Mouse (Mus musculus): ENCODE results near the gene Slc26a10. TPM values are rescaled to one million over a fixed set of nuclear protein-coding genes. Genes with fewer than 3 reads are reported as not detected.
A peak's percentile ranks its signal among the peaks of the same experiment; 100 is the strongest.

Gene Slc26a10
- polyA plus RNA-seq, 1 experiment from 2014 or later, result 1.4 TPM

DNA sequence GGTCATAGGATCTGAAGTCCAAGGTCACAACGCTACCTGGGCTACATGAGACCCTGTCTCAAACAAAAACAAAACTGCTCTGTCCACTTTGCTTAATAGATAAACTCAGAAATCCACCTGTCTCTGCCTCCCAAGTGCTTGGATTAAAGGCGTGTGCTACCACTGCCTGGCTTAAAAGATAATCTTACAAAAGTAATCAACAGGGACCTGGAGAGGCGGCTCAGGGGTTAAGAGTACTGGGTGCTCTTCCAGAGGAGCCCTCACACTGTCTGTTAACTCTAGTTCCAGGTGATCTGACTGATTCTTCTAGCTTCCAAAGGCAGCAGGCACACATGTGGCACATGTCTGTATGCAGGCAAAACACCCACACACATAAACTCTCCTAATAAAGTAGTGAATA is 22.7 kb upstream of the Slc26a10 start:
- no peak overlapping the region for H3K4me3 ChIP-seq (replicated peaks; ENCODE audit: low read length)
- H3K27ac ChIP-seq (ENCODE audit: low read length), result no peak overlapping the region
- H3K4me2 ChIP-seq (ENCODE audit: low read depth, low read length), result no peak overlapping the region
- 0 out of 2 replicates have a peak, but pooled peaks have one; percentile 6 for ATAC-seq (ENCODE audit: insufficient read depth, low FRiP score)
- H3K9me3 ChIP-seq (replicated peaks; ENCODE audit: control insufficient read depth, low read length), result no peaks in the 10 kb centered on the region
- H3K27me3 ChIP-seq (ENCODE audit: control insufficient read depth, insufficient read depth, low read length), result no peaks in the 10 kb centered on the region
- H3K4me1 ChIP-seq (ENCODE audit: control insufficient read depth, insufficient read depth, low read length), result no peaks in the 10 kb centered on the region; the same call in 1 of the 2 replicates
- no peak overlapping the region for H3K9ac ChIP-seq (ENCODE audit: low read length)
- peaks cover 13% of the 10 kb centered on the region for H3K36me3 ChIP-seq (ENCODE audit: control insufficient read depth, insufficient read depth, low read length)
- 81% methylated on average over 3 of the region's 3 CpGs for WGBS

DNA sequence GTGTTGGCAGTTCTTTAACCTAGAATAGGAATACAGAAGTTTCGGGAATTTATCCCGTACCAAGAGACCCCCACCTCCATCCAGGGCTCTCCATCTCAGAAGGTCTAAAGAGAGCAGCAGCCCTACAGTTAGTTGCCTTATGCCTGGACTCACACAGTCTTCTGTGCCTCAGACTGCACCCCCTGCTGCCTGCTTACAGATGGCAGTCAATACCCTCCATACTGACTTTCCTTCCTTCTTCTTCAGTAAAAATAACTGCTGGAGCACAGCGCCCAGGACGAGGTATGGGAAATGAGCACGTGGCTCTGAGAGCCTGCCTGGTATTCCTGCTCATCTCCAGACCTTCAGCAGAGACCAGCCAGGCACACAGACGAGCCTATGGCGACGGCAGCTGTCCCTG is 19.8 kb upstream of the Slc26a10 start:
- Histone ChIP-seq H3K9me3 (replicated peaks; ENCODE audit: control insufficient read depth, low read length) (no peaks in the 10 kb centered on the region), H3K27ac (ENCODE audit: low read length) (no peak overlapping the region), H3K36me3 (ENCODE audit: control insufficient read depth, insufficient read depth, low read length) (peaks cover 13% of the 10 kb centered on the region), H3K9ac (ENCODE audit: low read length) (0 out of 2 replicates have a peak overlapping the region, but pooled peaks have one; percentile 10), H3K27me3 (ENCODE audit: control insufficient read depth, insufficient read depth, low read length) (no peaks in the 10 kb centered on the region), H3K4me1 (ENCODE audit: control insufficient read depth, insufficient read depth, low read length) (peaks cover 4% of the 10 kb centered on the region; the same call in 1 of the 2 replicates), H3K4me2 (ENCODE audit: low read depth, low read length) (no peak overlapping the region), H3K4me3 (replicated peaks; ENCODE audit: low read length) (no peak overlapping the region)
- ATAC-seq (ENCODE audit: insufficient read depth, low FRiP score), result no peak
- WGBS, result 77% methylated on average over 8 of the region's 8 CpGs

DNA sequence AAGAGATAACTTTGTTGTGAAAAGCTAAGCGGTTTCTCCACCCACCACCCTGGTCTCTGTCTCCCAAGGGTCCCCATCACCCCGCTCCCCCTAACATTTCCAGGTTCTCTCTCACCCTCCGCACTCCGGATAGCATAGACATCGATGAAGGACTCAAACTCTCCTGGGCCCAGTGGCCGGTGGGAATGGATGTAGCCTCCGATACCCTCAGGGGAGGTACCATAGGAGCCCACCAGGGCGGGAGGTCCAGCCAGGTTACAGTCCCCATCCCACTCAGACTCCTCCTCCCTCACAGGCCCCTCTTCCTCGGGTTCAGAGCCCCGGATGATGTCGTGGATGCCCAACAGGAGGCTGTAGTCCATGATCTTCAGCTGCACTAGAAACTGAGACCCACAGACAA is 19.0 kb upstream of the Slc26a10 start:
- H3K4me3 ChIP-seq (replicated peaks; ENCODE audit: low read length), result no peak overlapping the region
- no peaks in the 10 kb centered on the region for H3K27me3 ChIP-seq (ENCODE audit: control insufficient read depth, insufficient read depth, low read length)
- H3K9me3 ChIP-seq (replicated peaks; ENCODE audit: control insufficient read depth, low read length), result no peaks in the 10 kb centered on the region
- 0 out of 2 replicates have a peak overlapping the region, but pooled peaks have one; percentile 5 for H3K9ac ChIP-seq (ENCODE audit: low read length)
- H3K36me3 ChIP-seq (ENCODE audit: control insufficient read depth, insufficient read depth, low read length), result peaks cover 11% of the 10 kb centered on the region
- ATAC-seq (ENCODE audit: insufficient read depth, low FRiP score), result no peak
- H3K4me1 ChIP-seq (ENCODE audit: control insufficient read depth, insufficient read depth, low read length), result peaks cover 11% of the 10 kb centered on the region; the same call in 1 of the 2 replicates
- 83% methylated on average over 11 of the region's 11 CpGs for WGBS
- no peak overlapping the region for H3K4me2 ChIP-seq (ENCODE audit: low read depth, low read length)
- H3K27ac ChIP-seq (ENCODE audit: low read length), result no peak overlapping the region

DNA sequence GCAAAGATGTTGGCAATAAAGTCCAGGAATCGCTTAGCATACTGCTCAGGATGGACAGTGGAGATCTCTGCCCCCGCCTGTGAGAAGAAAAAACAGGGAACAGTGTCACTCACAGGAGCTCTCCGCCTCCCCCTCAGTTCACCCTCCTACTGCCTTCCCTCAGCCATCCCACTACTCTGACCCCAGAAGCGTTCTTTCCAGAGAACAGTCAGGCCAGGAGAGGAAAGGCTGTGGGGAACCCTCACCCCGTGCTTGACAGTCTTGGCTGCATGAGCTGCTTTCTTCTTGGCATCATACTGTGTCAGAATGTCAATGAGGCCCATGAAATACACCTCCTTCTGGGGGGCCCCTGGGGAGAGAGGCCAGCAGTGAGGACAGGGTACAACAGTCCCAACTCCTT is 18.6 kb upstream of the Slc26a10 start:
- no peak overlapping the region for H3K4me2 ChIP-seq (ENCODE audit: low read depth, low read length)
- no peak for ATAC-seq (ENCODE audit: insufficient read depth, low FRiP score)
- no peaks in the 10 kb centered on the region for H3K9me3 ChIP-seq (replicated peaks; ENCODE audit: control insufficient read depth, low read length)
- peaks cover 15% of the 10 kb centered on the region; the same call in 1 of the 2 replicates for H3K4me1 ChIP-seq (ENCODE audit: control insufficient read depth, insufficient read depth, low read length)
- H3K27ac ChIP-seq (ENCODE audit: low read length), result no peak overlapping the region
- 0 out of 2 replicates have a peak overlapping the region, but pooled peaks have one; percentile 5 for H3K9ac ChIP-seq (ENCODE audit: low read length)
- H3K36me3 ChIP-seq (ENCODE audit: control insufficient read depth, insufficient read depth, low read length), result peaks cover 10% of the 10 kb centered on the region
- H3K27me3 ChIP-seq (ENCODE audit: control insufficient read depth, insufficient read depth, low read length), result no peaks in the 10 kb centered on the region
- WGBS, result 70% methylated on average over 5 of the region's 5 CpGs
- no peak overlapping the region for H3K4me3 ChIP-seq (replicated peaks; ENCODE audit: low read length)

DNA sequence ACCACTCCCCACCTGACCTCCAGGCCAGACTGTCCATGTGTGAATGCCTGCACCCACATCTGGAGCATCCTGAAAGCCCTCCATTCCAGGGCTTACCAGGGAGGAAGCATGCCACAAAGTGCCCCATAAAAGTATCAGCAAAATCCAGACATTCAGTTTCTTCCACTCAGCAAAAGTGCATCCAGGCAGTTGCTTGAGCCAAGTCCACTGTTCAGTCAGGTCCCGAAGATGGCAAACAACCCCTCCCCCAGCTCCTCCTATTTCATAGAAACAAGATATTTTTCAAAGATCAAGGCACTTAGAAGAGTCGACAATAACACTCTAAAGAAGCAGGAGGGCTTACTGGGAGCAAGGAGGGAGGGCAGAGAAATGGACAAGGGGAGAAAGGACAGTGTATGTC is 18.0 kb upstream of the Slc26a10 start:
- WGBS, result 49% methylated on average over 2 of the region's 2 CpGs
- no peak for ATAC-seq (ENCODE audit: insufficient read depth, low FRiP score)
- H3K36me3 ChIP-seq (ENCODE audit: control insufficient read depth, insufficient read depth, low read length), result peaks cover 10% of the 10 kb centered on the region

DNA sequence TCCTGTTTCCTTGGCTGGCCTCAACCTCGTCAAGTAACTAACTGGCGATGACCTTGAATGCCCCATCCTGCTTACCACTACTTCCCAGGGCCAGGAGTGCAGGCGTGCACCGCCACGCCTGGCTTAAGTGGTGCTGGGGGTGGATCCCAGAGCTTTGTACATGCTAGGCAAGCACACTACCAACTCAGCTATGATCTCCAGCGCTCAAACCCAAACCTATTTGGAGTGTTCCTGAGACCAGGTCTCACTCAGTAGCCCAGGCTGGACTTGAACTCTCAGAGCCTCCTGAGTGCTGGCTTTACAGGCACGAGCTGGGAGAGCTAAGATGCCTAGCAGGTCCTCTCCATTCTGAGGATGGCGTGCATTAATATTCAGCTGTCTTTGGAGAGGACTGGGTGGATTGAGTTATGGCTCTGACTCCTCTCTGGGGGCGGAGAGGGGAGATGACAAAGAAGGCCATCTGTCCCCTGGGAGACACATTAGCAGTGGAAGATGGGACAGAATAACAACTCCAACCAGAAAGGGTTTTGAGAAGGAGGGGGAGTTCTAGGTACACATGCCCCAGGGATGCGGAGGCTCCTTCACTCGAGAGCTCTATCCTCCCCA is 17.2 kb upstream of the Slc26a10 start:
- H3K4me3 ChIP-seq (replicated peaks; ENCODE audit: low read length), result no peak overlapping the region
- WGBS, result 78% methylated on average over 11 of the region's 11 CpGs
- H3K27ac ChIP-seq (ENCODE audit: low read length), result peak overlapping the region; percentile 96
- peaks cover 15% of the 10 kb centered on the region; the same call in 1 of the 2 replicates for H3K4me1 ChIP-seq (ENCODE audit: control insufficient read depth, insufficient read depth, low read length)
- H3K27me3 ChIP-seq (ENCODE audit: control insufficient read depth, insufficient read depth, low read length), result no peaks in the 10 kb centered on the region
- no peak overlapping the region for H3K9ac ChIP-seq (ENCODE audit: low read length)
- H3K4me2 ChIP-seq (ENCODE audit: low read depth, low read length), result no peak overlapping the region
- H3K9me3 ChIP-seq (replicated peaks; ENCODE audit: control insufficient read depth, low read length), result no peaks in the 10 kb centered on the region
- no peak for ATAC-seq (ENCODE audit: insufficient read depth, low FRiP score)
- peaks cover 10% of the 10 kb centered on the region for H3K36me3 ChIP-seq (ENCODE audit: control insufficient read depth, insufficient read depth, low read length)

More for the DNA sequence above, 18.0 kb upstream of the Slc26a10 start:
- Histone ChIP-seq H3K27ac (ENCODE audit: low read length) (no peak overlapping the region), H3K4me1 (ENCODE audit: control insufficient read depth, insufficient read depth, low read length) (peaks cover 15% of the 10 kb centered on the region; the same call in 1 of the 2 replicates), H3K4me2 (ENCODE audit: low read depth, low read length) (no peak overlapping the region), H3K9me3 (replicated peaks; ENCODE audit: control insufficient read depth, low read length) (no peaks in the 10 kb centered on the region), H3K9ac (ENCODE audit: low read length) (no peak overlapping the region), H3K4me3 (replicated peaks; ENCODE audit: low read length) (no peak overlapping the region), H3K27me3 (ENCODE audit: control insufficient read depth, insufficient read depth, low read length) (no peaks in the 10 kb centered on the region)

DNA sequence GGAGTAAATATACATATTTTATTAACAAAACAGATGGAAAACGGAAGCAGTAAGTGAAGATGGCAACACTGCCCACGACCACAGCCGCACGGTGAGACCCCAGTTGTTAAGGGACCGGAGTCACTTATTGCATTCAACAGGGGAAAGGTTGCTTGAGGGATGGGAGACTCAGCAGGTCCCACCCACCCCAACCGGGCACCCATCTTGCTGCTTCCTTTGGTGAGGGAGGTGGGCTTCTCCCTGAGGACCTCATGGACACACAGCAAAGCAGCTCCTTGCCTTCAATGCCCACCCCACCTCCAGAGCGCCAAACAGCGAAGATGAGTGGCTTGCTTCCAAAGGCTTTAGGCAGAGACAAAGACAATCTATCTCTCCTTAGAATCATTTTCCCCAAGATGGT is 16.7 kb upstream of the Slc26a10 start:
- no peak overlapping the region for H3K4me3 ChIP-seq (replicated peaks; ENCODE audit: low read length)
- WGBS, result 83% methylated on average over 8 of the region's 8 CpGs
- no peaks in the 10 kb centered on the region for H3K27me3 ChIP-seq (ENCODE audit: control insufficient read depth, insufficient read depth, low read length)
- H3K4me2 ChIP-seq (ENCODE audit: low read depth, low read length), result no peak overlapping the region
- no peaks in the 10 kb centered on the region for H3K9me3 ChIP-seq (replicated peaks; ENCODE audit: control insufficient read depth, low read length)
- H3K4me1 ChIP-seq (ENCODE audit: control insufficient read depth, insufficient read depth, low read length), result peaks cover 15% of the 10 kb centered on the region; the same call in 1 of the 2 replicates
- peak overlapping the region; percentile 96 for H3K27ac ChIP-seq (ENCODE audit: low read length)
- no peak for ATAC-seq (ENCODE audit: insufficient read depth, low FRiP score)
- H3K9ac ChIP-seq (ENCODE audit: low read length), result no peak overlapping the region
- peaks cover 9% of the 10 kb centered on the region for H3K36me3 ChIP-seq (ENCODE audit: control insufficient read depth, insufficient read depth, low read length)

DNA sequence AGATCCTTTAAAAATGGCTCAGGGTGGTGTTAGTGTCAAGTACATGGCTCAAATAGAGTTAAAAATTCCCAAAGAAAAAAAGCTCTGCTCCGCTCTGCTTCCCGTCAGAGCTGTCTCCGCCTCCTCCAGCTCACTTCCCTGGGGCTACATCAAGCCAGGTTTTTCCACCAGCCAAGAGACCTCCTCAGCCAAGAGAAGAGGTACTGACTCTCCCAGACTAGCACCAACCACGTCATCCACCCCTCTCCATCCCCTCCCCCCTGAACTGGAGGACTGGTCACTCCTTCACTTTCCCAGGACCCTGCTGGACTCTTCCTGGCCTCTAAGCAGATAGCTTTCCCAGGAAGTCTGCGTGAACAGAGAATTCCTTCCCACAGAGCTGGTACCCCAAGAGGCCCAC is 15.9 kb upstream of the Slc26a10 start:
- H3K4me1 ChIP-seq (ENCODE audit: control insufficient read depth, insufficient read depth, low read length), result peaks cover 15% of the 10 kb centered on the region; the same call in 1 of the 2 replicates
- peak; percentile 85 for ATAC-seq (ENCODE audit: insufficient read depth, low FRiP score)

DNA sequence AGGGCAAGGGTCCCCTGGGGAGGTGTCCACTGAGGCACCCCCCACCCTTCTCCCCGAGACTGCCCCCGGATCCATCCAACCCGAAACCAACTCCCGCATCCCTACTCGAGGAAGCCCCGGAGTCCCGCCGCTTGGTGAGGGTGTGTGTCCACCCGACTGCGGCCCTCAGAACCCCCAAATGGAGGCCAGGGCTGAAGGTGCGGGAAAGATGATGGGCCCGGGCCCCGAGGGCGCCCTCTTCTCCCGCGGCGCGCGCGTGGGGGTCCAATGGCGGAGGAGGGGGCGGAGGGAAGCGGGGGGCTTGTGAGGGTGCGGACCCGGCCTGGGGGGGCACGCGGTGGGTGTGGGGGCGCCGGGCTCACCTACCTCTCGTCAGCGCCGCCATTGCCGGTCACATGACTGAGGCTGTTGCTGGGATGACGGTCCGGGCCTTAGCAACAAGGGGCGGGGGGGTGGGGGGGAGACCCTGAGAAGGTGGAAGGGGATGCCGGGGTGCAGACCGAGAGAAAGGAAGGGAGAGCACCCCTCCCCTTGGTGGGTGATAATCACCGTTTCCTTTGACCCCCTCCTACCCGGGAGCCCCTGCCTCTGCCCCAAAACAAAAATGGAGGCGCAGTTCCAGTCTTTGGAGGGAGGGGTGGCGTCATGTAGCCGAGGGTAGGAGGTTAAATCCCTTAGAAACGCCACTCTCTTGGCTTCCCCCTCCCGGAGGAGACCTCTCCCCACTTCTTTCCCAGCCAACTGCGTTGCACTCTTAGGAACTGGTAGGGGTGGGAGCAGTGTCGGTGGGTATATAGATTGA is 15.1 kb upstream of the Slc26a10 start, which contains the start of gene Dtx3:
Dtx3 (minus strand) TSS at position 401 of the 802 bp plus-strand sequence.
- H3K4me3 ChIP-seq (replicated peaks; ENCODE audit: low read length), result peak within 1 kb of the TSS; percentile 89
- peaks cover 23% of the 10 kb centered on the region for H3K4me1 ChIP-seq (ENCODE audit: control insufficient read depth, insufficient read depth, low read length)
- H3K9ac ChIP-seq (ENCODE audit: low read length), result peak within 1 kb of the TSS; percentile 94
- H3K27me3 ChIP-seq (ENCODE audit: control insufficient read depth, insufficient read depth, low read length), result no peaks in the 10 kb centered on the region
- WGBS, result 2% methylated on average over 39 of the region's 47 CpGs
- peak; percentile 41; the same call in 1 of the 2 replicates for ATAC-seq (ENCODE audit: insufficient read depth, low FRiP score)
- peaks cover 3% of the 10 kb centered on the region; the same call in 1 of the 2 replicates for H3K36me3 ChIP-seq (ENCODE audit: control insufficient read depth, insufficient read depth, low read length)
- H3K4me2 ChIP-seq (ENCODE audit: low read depth, low read length), result peak within 1 kb of the TSS; percentile 89
- H3K9me3 ChIP-seq (replicated peaks; ENCODE audit: control insufficient read depth, low read length), result no peaks in the 10 kb centered on the region
- peak within 1 kb of the TSS; percentile 96 for H3K27ac ChIP-seq (ENCODE audit: low read length)

More for the DNA sequence above, 15.9 kb upstream of the Slc26a10 start:
- Histone ChIP-seq H3K27ac (ENCODE audit: low read length) (peak overlapping the region; percentile 96), H3K9me3 (replicated peaks; ENCODE audit: control insufficient read depth, low read length) (no peaks in the 10 kb centered on the region), H3K36me3 (ENCODE audit: control insufficient read depth, insufficient read depth, low read length) (peaks cover 7% of the 10 kb centered on the region), H3K4me3 (replicated peaks; ENCODE audit: low read length) (peak overlapping the region; percentile 89), H3K27me3 (ENCODE audit: control insufficient read depth, insufficient read depth, low read length) (no peaks in the 10 kb centered on the region), H3K4me2 (ENCODE audit: low read depth, low read length) (peak overlapping the region; percentile 89), H3K9ac (ENCODE audit: low read length) (peak overlapping the region; percentile 94)
- WGBS, result 10% methylated on average over 5 of the region's 5 CpGs
